Mouse (Mus musculus) kidney, postnatal 0 days (tissue): ENCODE measurements around the gene Pappa. TPM values are rescaled to one million over a fixed set of nuclear protein-coding genes. Genes with fewer than 3 reads are reported as not detected.
A peak's percentile ranks its signal among the peaks of the same experiment; 100 is the strongest.

Experiments used
- ATAC-seq: fragments of 200-750 bp; cut with Nextera tagmentation; replicated peaks from 2 replicates; pipeline ENCODE4 v1.8.0; 2017; ENCODE audit warnings: low read depth, moderate number of reproducible peaks, moderate TSS enrichment, moderate library complexity; ENCODE audit not compliant: low FRiP score
- DNase-seq: peaks from one replicate; pipeline ENCODE4 v3.0.0-alpha.2; 2016; ENCODE audit warnings: low spot score
- H3K27ac ChIP-seq: fragments of 300-500 bp; sonication (generic); 2 replicates; pipeline ENCODE4 v1.5.1; 2014; ENCODE audit warnings: mild to moderate bottlenecking
- H3K27me3 ChIP-seq: fragments of 300-500 bp; sonication (generic); 2 replicates; pipeline ENCODE4 v1.6.1; 2014; ENCODE audit warnings: low read length, mixed read lengths; ENCODE audit not compliant: insufficient read depth
- H3K36me3 ChIP-seq: fragments of 300-500 bp; sonication (generic); 2 replicates; pipeline ENCODE4 v1.6.1; 2014; ENCODE audit warnings: low read length, mixed read lengths; ENCODE audit not compliant: insufficient read depth
- H3K4me1 ChIP-seq: fragments of 300-500 bp; sonication (generic); replicated peaks from 2 replicates; pipeline ENCODE4 v1.6.1; 2014; ENCODE audit warnings: antibody characterized with exemption, low read length, mixed read lengths; ENCODE audit not compliant: insufficient read depth
- H3K4me2 ChIP-seq: fragments of 300-500 bp; sonication (generic); 2 replicates; pipeline ENCODE4 v1.6.1; 2014; ENCODE audit warnings: mild to moderate bottlenecking, low read length, moderate library complexity, mixed read lengths
- H3K4me3 ChIP-seq: fragments of 300-500 bp; sonication (generic); replicated peaks from 2 replicates; pipeline ENCODE4 v1.5.1; 2014; ENCODE audit warnings: low read depth, low read length
- H3K9ac ChIP-seq: fragments of 300-500 bp; sonication (generic); 2 replicates; pipeline ENCODE4 v1.6.1; 2014; ENCODE audit warnings: low read depth, low read length
- H3K9me3 ChIP-seq: fragments of 300-500 bp; sonication (generic); replicated peaks from 2 replicates; pipeline ENCODE4 v1.6.1; 2016; ENCODE audit warnings: low read length, inconsistent platforms, mixed read lengths
- CTCF ChIP-seq: IDR thresholded peaks from 2 replicates; pipeline ENCODE4 v1.5.1; 2016; ENCODE audit warnings: antibody characterized with exemption, low read depth, mild to moderate bottlenecking, moderate library complexity
- WGBS: fragments of 180-500 bp; shearing (Covaris S2); extraction: QIAGEN DNeasy Blood & Tissue Kit; methylation state at CpG from one replicate; pipeline ENCODE4 v1.1.7; 2014; 5-methylcytosine and 5-hydroxymethylcytosine counted together
- polyA plus RNA-seq: library from polyadenylated mRNA; unstranded; fragments of >200 nt; fragmentation: Nextera tagmentation; extraction: Ambion mirVana; gene quantifications from 2 replicates; pipeline ENCODE4 v1.2.1, GENCODE M21; 2015

Gene Pappa
- polyA plus RNA-seq, 1 experiment from 2014 or later, result 1.7 TPM

DNA sequence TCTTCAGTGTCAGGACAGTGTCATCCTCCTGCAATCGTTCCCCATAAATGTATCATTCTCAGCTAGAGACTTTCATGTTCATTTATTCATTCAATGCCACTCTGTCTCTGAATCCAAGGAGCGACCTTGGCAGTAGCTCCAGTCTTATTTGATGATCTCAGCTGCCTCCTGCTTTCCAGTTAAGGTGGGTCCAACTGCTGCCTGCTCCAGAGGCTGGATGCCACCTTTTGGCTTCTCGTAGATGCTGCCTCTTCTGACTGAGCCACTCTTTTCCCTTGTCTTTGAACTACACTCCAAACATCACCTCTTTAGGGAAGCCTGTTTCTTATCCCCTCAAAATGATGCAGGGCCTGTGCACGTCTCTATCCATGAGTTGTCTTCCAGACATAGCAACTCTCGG, 278.3 kb downstream of the Pappa start:
- H3K27me3 ChIP-seq, result no peaks in the 10 kb centered on the region
- no peaks in the 10 kb centered on the region for H3K36me3 ChIP-seq
- H3K4me3 ChIP-seq, result no peak overlapping the region
- H3K9me3 ChIP-seq, result no peaks in the 10 kb centered on the region
- 75% methylated on average over 5 of the region's 5 CpGs for WGBS
- H3K4me1 ChIP-seq, result 0 out of 2 replicates have a peak, but pooled peaks cover 5% of the 10 kb centered on the region
- H3K4me2 ChIP-seq, result no peak overlapping the region
- DNase-seq (no peak), ATAC-seq (no peak)
- no peak overlapping the region for H3K9ac ChIP-seq
- H3K27ac ChIP-seq, result no peak overlapping the region
- no peak for TF ChIP-seq CTCF

DNA sequence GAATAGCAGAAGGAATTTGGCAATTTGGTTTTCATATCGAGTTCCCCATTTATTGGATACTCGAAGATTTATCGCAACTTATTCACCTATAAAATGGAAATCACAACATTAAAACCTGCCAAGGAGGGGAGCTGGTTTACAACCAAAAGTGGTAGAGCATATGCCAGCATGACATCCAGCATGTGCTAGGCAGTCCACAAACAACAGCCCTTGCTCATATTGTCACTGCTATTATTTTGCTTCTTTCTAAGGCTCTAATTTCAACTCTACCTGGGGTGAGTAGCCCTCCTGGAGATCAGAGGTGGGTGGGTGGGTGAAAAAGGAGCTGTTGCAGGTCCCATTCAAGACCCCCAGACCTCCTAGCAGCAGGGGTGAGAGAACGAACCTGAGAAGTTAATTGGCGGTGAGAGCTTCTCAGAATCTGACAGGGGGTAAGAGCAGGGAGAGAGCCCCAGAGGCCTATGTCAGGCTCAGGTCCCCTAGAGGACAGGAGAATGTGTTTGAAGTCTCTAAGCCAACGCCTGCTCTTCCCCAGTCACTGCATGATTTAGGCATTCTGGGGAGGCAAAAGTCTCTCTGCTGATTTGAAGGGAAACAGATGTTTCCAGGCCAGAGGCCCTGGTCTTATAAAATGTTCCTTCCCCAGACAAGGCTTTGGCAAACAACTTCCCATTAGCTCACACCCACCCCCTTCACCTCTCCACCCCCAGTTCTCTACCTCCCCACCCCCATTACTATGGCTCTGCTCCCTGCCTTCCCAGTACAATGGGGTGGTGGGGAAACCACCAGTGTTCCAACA, 279.1 kb downstream of the Pappa start:
- 32% methylated on average over 6 of the region's 6 CpGs for WGBS
- ATAC-seq, result peak; percentile 65; the same call in 1 of the 2 replicates
- no peak overlapping the region for H3K27ac ChIP-seq
- no peak overlapping the region for H3K4me3 ChIP-seq
- TF ChIP-seq CTCF, result no peak
- H3K27me3 ChIP-seq, result no peaks in the 10 kb centered on the region
- H3K9me3 ChIP-seq, result no peaks in the 10 kb centered on the region
- 0 out of 2 replicates have a peak, but pooled peaks cover 5% of the 10 kb centered on the region for H3K4me1 ChIP-seq
- H3K36me3 ChIP-seq, result no peaks in the 10 kb centered on the region
- peak; percentile 89 for DNase-seq
- H3K4me2 ChIP-seq, result no peak overlapping the region
- H3K9ac ChIP-seq, result no peak overlapping the region
